Mouse (Mus musculus) MEL (cell line): ENCODE measurements at regions not wholly inside any gene's neighbourhood (a gene's known extent, or its start where the extent isn't known, plus 50 kb on each side); places are given as distances from the start of the nearest gene placed in this dataset.

ENCODE experiments used
- CHD1 ChIP-seq: IDR thresholded peaks from 2 replicates; pipeline ENCODE4 v1.6.1; 2012; ENCODE audit warnings: low read depth, mild to moderate bottlenecking, inconsistent platforms, low read length, improper control_type of control experiment
- CTCF ChIP-seq, 3 experiments: IDR thresholded peaks in 2 of 3; conservative IDR thresholded peaks in 1 of 3; 2 replicates each; pipeline ENCODE4 v1.5.1; 2011 to 2012; ENCODE audit warnings: low read length in 3 of 3, low read depth in 2 of 3, mild to moderate bottlenecking in 2 of 3, improper control_type of control experiment in 1 of 3, inconsistent platforms in 1 of 3, mixed read lengths in 1 of 3, moderate library complexity in 1 of 3; ENCODE audit not compliant: control insufficient read depth in 1 of 3, insufficient read depth in 1 of 3, poor library complexity in 1 of 3, severe bottlenecking in 1 of 3
- EP300 ChIP-seq, 2 experiments: IDR thresholded peaks; 2 replicates each; pipeline ENCODE4 v1.6.1; 2011; ENCODE audit warnings: improper control_type of control experiment in 2 of 2, low read length in 2 of 2, low read depth in 1 of 2, mild to moderate bottlenecking in 1 of 2
- HCFC1 ChIP-seq: IDR thresholded peaks from 2 replicates; pipeline ENCODE4 v1.6.1; 2012; ENCODE audit warnings: low read depth, mild to moderate bottlenecking, inconsistent platforms, low read length, improper control_type of control experiment, moderate library complexity
- MAX ChIP-seq: IDR thresholded peaks from 2 replicates; pipeline ENCODE4 v1.6.1; 2011; ENCODE audit warnings: low read length, improper control_type of control experiment
- MAZ ChIP-seq: IDR thresholded peaks from 2 replicates; pipeline ENCODE4 v1.6.1; 2012; ENCODE audit warnings: low read depth, mild to moderate bottlenecking, inconsistent platforms, low read length, improper control_type of control experiment
- MXI1 ChIP-seq: IDR thresholded peaks from 2 replicates; pipeline ENCODE4 v1.6.1; 2011; ENCODE audit warnings: mild to moderate bottlenecking, low read depth, low read length, improper control_type of control experiment
- NELFE ChIP-seq: IDR thresholded peaks from 2 replicates; pipeline ENCODE4 v1.6.1; 2011; ENCODE audit warnings: low read depth, low read length, improper control_type of control experiment
- TAL1 ChIP-seq: IDR thresholded peaks from 2 replicates; pipeline ENCODE4 v1.6.1; 2012; ENCODE audit warnings: mild to moderate bottlenecking, inconsistent platforms, low read length, moderate library complexity, mixed read lengths
- ZC3H11A ChIP-seq: IDR thresholded peaks from 2 replicates; pipeline ENCODE4 v1.6.1; 2012; ENCODE audit warnings: low read depth, mild to moderate bottlenecking, inconsistent platforms, low read length, improper control_type of control experiment

DNA sequence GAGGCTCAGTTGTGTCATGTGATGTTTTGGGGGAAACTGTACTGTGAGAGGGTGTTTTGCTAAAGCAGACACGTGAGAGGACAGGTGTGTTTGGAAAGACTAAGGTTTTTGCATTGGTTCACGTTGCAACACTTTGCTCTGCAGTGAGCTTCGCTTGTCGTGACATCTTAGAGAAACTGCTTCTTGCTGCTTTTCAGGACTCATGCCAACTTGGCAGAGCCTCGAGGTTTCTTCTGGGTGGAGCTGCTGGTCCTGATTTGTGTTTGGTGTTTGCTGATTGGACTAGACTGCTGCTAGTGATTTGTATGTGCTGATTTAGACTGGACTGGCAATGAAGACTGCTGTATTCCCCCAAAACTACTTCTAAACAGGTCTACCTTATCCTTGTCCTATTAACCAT lies 97.0 kb upstream of the Nek7 start:
- TF ChIP-seq MAZ (no peak), MAX (no peak), CHD1 (no peak), TAL1 (no peak), CTCF (IDR thresholded peaks at IDR 0.05 in 2 of 3, conservative IDR thresholded peaks at IDR 0.05 in 1 of 3; ENCODE audit: control insufficient read depth in 1 of 3, insufficient read depth in 1 of 3, low read depth in 2 of 3, low read length in 3 of 3, poor library complexity in 1 of 3, severe bottlenecking in 1 of 3) (no peak), ZC3H11A (no peak), HCFC1 (no peak), EP300 (IDR thresholded peaks at IDR 0.05; ENCODE audit: low read depth in 1 of 2, low read length in 2 of 2) (no peak), NELFE (no peak), MXI1 (no peak)
